Mouse (Mus musculus) liver, embryonic 16.5 days (tissue): Measurements from ENCODE around the gene Ccnl2. TPM values are rescaled to one million over a fixed set of nuclear protein-coding genes. Genes with fewer than 3 reads are reported as not detected.

Experiments used
- ATAC-seq: fragments of 200-750 bp; cut with Nextera tagmentation; 2 replicates; pipeline ENCODE4 v1.8.0; 2017; ENCODE audit warnings: low read depth, mild to moderate bottlenecking, moderate number of reproducible peaks, moderate library complexity
- H3K27ac ChIP-seq: fragments of 300-500 bp; sonication (generic); 2 replicates; pipeline ENCODE4 v1.5.1; 2014; ENCODE audit warnings: mild to moderate bottlenecking, low read length
- H3K27me3 ChIP-seq: fragments of 300-500 bp; sonication (generic); 2 replicates; pipeline ENCODE4 v1.6.1; 2014; ENCODE audit warnings: low read depth, low read length, mixed read lengths; ENCODE audit not compliant: control insufficient read depth, insufficient read depth
- H3K36me3 ChIP-seq: fragments of 300-500 bp; sonication (generic); 2 replicates; pipeline ENCODE4 v1.6.1; 2014; ENCODE audit warnings: mild to moderate bottlenecking; ENCODE audit not compliant: control insufficient read depth, insufficient read depth
- H3K4me1 ChIP-seq: fragments of 300-500 bp; sonication (generic); 2 replicates; pipeline ENCODE4 v1.6.1; 2014; ENCODE audit warnings: low read depth, low read length, mixed read lengths; ENCODE audit not compliant: control insufficient read depth
- H3K4me2 ChIP-seq: fragments of 300-500 bp; sonication (generic); 2 replicates; pipeline ENCODE4 v1.6.1; 2014; ENCODE audit warnings: low read depth, low read length, mixed read lengths
- H3K4me3 ChIP-seq: fragments of 300-500 bp; sonication (generic); 2 replicates; pipeline ENCODE4 v1.5.1; 2014; ENCODE audit warnings: low read depth, mild to moderate bottlenecking, low read length
- H3K9ac ChIP-seq: fragments of 300-500 bp; sonication (generic); 2 replicates; pipeline ENCODE4 v1.6.1; 2014; ENCODE audit warnings: low read depth, low read length
- H3K9me3 ChIP-seq: fragments of 300-500 bp; sonication (generic); replicated peaks from 2 replicates; pipeline ENCODE4 v1.6.1; 2016; ENCODE audit warnings: low read length; ENCODE audit not compliant: control insufficient read depth
- WGBS: fragments of 180-500 bp; shearing (Covaris S2); extraction: QIAGEN DNeasy Blood & Tissue Kit; methylation state at CpG from one replicate; pipeline ENCODE4 v1.1.7; 2014; ENCODE audit not compliant: insufficient replicate concordance; 5-methylcytosine and 5-hydroxymethylcytosine counted together
- polyA plus RNA-seq: library from polyadenylated mRNA; unstranded; fragments of >200 nt; fragmentation: Nextera tagmentation; extraction: Ambion mirVana; gene quantifications from 2 replicates; pipeline ENCODE4 v1.2.1, GENCODE M21; 2015

Ccnl2 gene
- polyA plus RNA-seq, 1 experiment from 2014 or later, result 79.8 TPM

GRCm38 (mm10) chr4:155774971-155775740, 37.1 kb upstream of the Ccnl2 start:
- H3K4me2 ChIP-seq, result peak overlapping the region; percentile 68; the same call in 1 of the 2 replicates
- H3K27ac ChIP-seq, result no peak overlapping the region
- peaks cover 23% of the 10 kb centered on the region for H3K4me1 ChIP-seq
- WGBS, result 32% methylated on average over 9 of the region's 9 CpGs
- ATAC-seq, result no peak
- H3K36me3 ChIP-seq, result no peaks in the 10 kb centered on the region
- no peaks in the 10 kb centered on the region for H3K9me3 ChIP-seq
- H3K4me3 ChIP-seq, result no peak overlapping the region; the same call in 1 of the 2 replicates
- no peak overlapping the region for H3K9ac ChIP-seq
- peaks cover 51% of the 10 kb centered on the region for H3K27me3 ChIP-seq

GRCm38 (mm10) chr4:155775855-155776254, 36.4 kb upstream of the Ccnl2 start:
- 60% methylated on average over 3 of the region's 3 CpGs for WGBS
- peaks cover 48% of the 10 kb centered on the region for H3K27me3 ChIP-seq
- H3K27ac ChIP-seq, result no peak overlapping the region
- no peak overlapping the region for H3K4me2 ChIP-seq
- no peak overlapping the region for H3K9ac ChIP-seq
- ATAC-seq, result no peak
- no peaks in the 10 kb centered on the region for H3K9me3 ChIP-seq
- H3K4me3 ChIP-seq, result no peak overlapping the region
- H3K4me1 ChIP-seq, result peaks cover 18% of the 10 kb centered on the region
- H3K36me3 ChIP-seq, result no peaks in the 10 kb centered on the region

- Histone ChIP-seq H3K27me3 (peaks cover 46% of the 10 kb centered on the region), H3K4me1 (peaks cover 18% of the 10 kb centered on the region), H3K27ac (no peak overlapping the region), H3K9ac (no peak overlapping the region), H3K36me3 (no peaks in the 10 kb centered on the region), H3K4me2 (no peak overlapping the region), H3K4me3 (no peak overlapping the region), H3K9me3 (no peaks in the 10 kb centered on the region)
- ATAC-seq, result peak; percentile 12; the same call in 1 of the 2 replicates
- WGBS, result 27% methylated on average over 2 of the region's 2 CpGs
Measured at GRCm38 (mm10) chr4:155776704-155777335, 35.5 kb upstream of the Ccnl2 start.

- no peak for ATAC-seq
- Histone ChIP-seq H3K9ac (no peak overlapping the region), H3K4me1 (peaks cover 18% of the 10 kb centered on the region), H3K27ac (no peak overlapping the region), H3K4me2 (no peak overlapping the region), H3K27me3 (peaks cover 38% of the 10 kb centered on the region), H3K4me3 (no peak overlapping the region), H3K9me3 (no peaks in the 10 kb centered on the region), H3K36me3 (no peaks in the 10 kb centered on the region)
- 54% methylated on average over 2 of the region's 2 CpGs for WGBS
Measured at GRCm38 (mm10) chr4:155777816-155778215, 34.5 kb upstream of the Ccnl2 start.

- no peaks in the 10 kb centered on the region for H3K36me3 ChIP-seq
- ATAC-seq, result no peak
- H3K9ac ChIP-seq, result no peak overlapping the region
- H3K27ac ChIP-seq, result no peak overlapping the region
- H3K4me1 ChIP-seq, result peaks cover 15% of the 10 kb centered on the region
- peaks cover 26% of the 10 kb centered on the region for H3K27me3 ChIP-seq
- no peaks in the 10 kb centered on the region for H3K9me3 ChIP-seq
- no peak overlapping the region for H3K4me2 ChIP-seq
- WGBS, result 79% methylated on average over 4 of the region's 4 CpGs
- no peak overlapping the region for H3K4me3 ChIP-seq
Measured at GRCm38 (mm10) chr4:155779498-155779897, 32.8 kb upstream of the Ccnl2 start.

GRCm38 (mm10) chr4:155780895-155781294, 31.4 kb upstream of the Ccnl2 start:
- no peak for ATAC-seq
- H3K9ac ChIP-seq, result no peak overlapping the region
- no peak overlapping the region for H3K4me3 ChIP-seq
- H3K36me3 ChIP-seq, result no peaks in the 10 kb centered on the region
- whole genome bisulfite sequencing, result 31% methylated on average over 6 of the region's 6 CpGs
- H3K9me3 ChIP-seq, result no peaks in the 10 kb centered on the region
- no peak overlapping the region for H3K4me2 ChIP-seq
- peaks cover 13% of the 10 kb centered on the region for H3K27me3 ChIP-seq
- peaks cover 12% of the 10 kb centered on the region for H3K4me1 ChIP-seq
- H3K27ac ChIP-seq, result no peak overlapping the region

- ATAC-seq, result peak; percentile 10; the same call in 1 of the 2 replicates
- Histone ChIP-seq H3K9ac (peak overlapping the region; percentile 69), H3K4me1 (peaks cover 8% of the 10 kb centered on the region), H3K4me2 (peak overlapping the region; percentile 93), H3K4me3 (peak overlapping the region; percentile 68), H3K9me3 (no peaks in the 10 kb centered on the region), H3K27ac (no peak overlapping the region), H3K36me3 (no peaks in the 10 kb centered on the region), H3K27me3 (peaks cover 6% of the 10 kb centered on the region)
- 39% methylated on average over 16 of the region's 16 CpGs for WGBS
Measured at GRCm38 (mm10) chr4:155783486-155784080, 28.7 kb upstream of the Ccnl2 start.

- peak overlapping the region; percentile 68 for H3K4me3 ChIP-seq
- peak overlapping the region; percentile 62 for H3K27ac ChIP-seq
- peak; percentile 74 for ATAC-seq
- no peaks in the 10 kb centered on the region for H3K9me3 ChIP-seq
- peak overlapping the region; percentile 93 for H3K4me2 ChIP-seq
- H3K9ac ChIP-seq, result peak overlapping the region; percentile 69
- 0% methylated on average over 52 of the region's 52 CpGs for WGBS
- no peaks in the 10 kb centered on the region for H3K36me3 ChIP-seq
- H3K4me1 ChIP-seq, result peaks cover 9% of the 10 kb centered on the region
- peaks cover 4% of the 10 kb centered on the region; the same call in 1 of the 2 replicates for H3K27me3 ChIP-seq
Measured at GRCm38 (mm10) chr4:155784081-155784701, 28.1 kb upstream of the Ccnl2 start.
